Mouse (Mus musculus): ENCODE measurements around the gene Myo1d. TPM values are rescaled to one million over a fixed set of nuclear protein-coding genes. Genes with fewer than 3 reads are reported as not detected.
A peak's percentile ranks its signal among the peaks of the same experiment; 100 is the strongest.

Myo1d gene
- polyA plus RNA-seq, 1 experiment from 2014 or later = 2.1 TPM

GRCm38 (mm10) chr11:80505581-80505980 is 274.2 kb downstream of the Myo1d start:
- ATAC-seq (ENCODE audit: low FRiP score) (no peak), DNase-seq (ENCODE audit: low spot score, missing footprints) (no peak)
- H3K27ac ChIP-seq (ENCODE audit: low read depth, low read length) = 0 out of 2 replicates have a peak overlapping the region, but pooled peaks have one; percentile 5
- no peak overlapping the region for H3K9ac ChIP-seq (ENCODE audit: low read length)
- no peaks in the 10 kb centered on the region for H3K9me3 ChIP-seq (ENCODE audit: control insufficient read depth, low read length)
- no peak overlapping the region for H3K4me2 ChIP-seq
- H3K4me3 ChIP-seq (ENCODE audit: low read depth, low read length) = no peak overlapping the region
- H3K36me3 ChIP-seq (ENCODE audit: control insufficient read depth, insufficient read depth, low read length) = no peaks in the 10 kb centered on the region
- WGBS = 91% methylated on average over 3 of the region's 3 CpGs
- peaks cover 35% of the 10 kb centered on the region for H3K4me1 ChIP-seq (ENCODE audit: control insufficient read depth, insufficient read depth, low read length)
- H3K27me3 ChIP-seq (ENCODE audit: control insufficient read depth, insufficient read depth, low read length) = no peaks in the 10 kb centered on the region

GRCm38 (mm10) chr11:80504519-80505385 is 275.1 kb downstream of the Myo1d start:
- no peaks in the 10 kb centered on the region for H3K9me3 ChIP-seq (ENCODE audit: control insufficient read depth, low read length)
- no peak overlapping the region for H3K4me3 ChIP-seq (ENCODE audit: low read depth, low read length)
- ATAC-seq (ENCODE audit: low FRiP score) (peak; percentile 25), DNase-seq (ENCODE audit: low spot score, missing footprints) (no peak)
- no peaks in the 10 kb centered on the region for H3K36me3 ChIP-seq (ENCODE audit: control insufficient read depth, insufficient read depth, low read length)
- peaks cover 35% of the 10 kb centered on the region for H3K4me1 ChIP-seq (ENCODE audit: control insufficient read depth, insufficient read depth, low read length)
- peak overlapping the region; percentile 32; the same call in 1 of the 2 replicates for H3K4me2 ChIP-seq
- H3K27ac ChIP-seq (ENCODE audit: low read depth, low read length) = peak overlapping the region; percentile 97
- peak overlapping the region; percentile 9 for H3K9ac ChIP-seq (ENCODE audit: low read length)
- H3K27me3 ChIP-seq (ENCODE audit: control insufficient read depth, insufficient read depth, low read length) = no peaks in the 10 kb centered on the region
- WGBS = 49% methylated on average over 6 of the region's 6 CpGs

GRCm38 (mm10) chr11:80503726-80504452 is 275.9 kb downstream of the Myo1d start:
- DNase-seq (ENCODE audit: low spot score, missing footprints) (peak; percentile 97), ATAC-seq (ENCODE audit: low FRiP score) (peak; percentile 93)
- 12% methylated on average over 13 of the region's 13 CpGs for WGBS
- Histone ChIP-seq H3K4me3 (ENCODE audit: low read depth, low read length) (no peak overlapping the region), H3K27me3 (ENCODE audit: control insufficient read depth, insufficient read depth, low read length) (no peaks in the 10 kb centered on the region), H3K27ac (ENCODE audit: low read depth, low read length) (peak overlapping the region; percentile 97), H3K4me2 (peak overlapping the region; percentile 32), H3K9me3 (ENCODE audit: control insufficient read depth, low read length) (no peaks in the 10 kb centered on the region), H3K4me1 (ENCODE audit: control insufficient read depth, insufficient read depth, low read length) (peaks cover 39% of the 10 kb centered on the region), H3K9ac (ENCODE audit: low read length) (peak overlapping the region; percentile 60), H3K36me3 (ENCODE audit: control insufficient read depth, insufficient read depth, low read length) (no peaks in the 10 kb centered on the region)

- H3K9me3 ChIP-seq (ENCODE audit: control insufficient read depth, low read length) = no peaks in the 10 kb centered on the region
- H3K36me3 ChIP-seq (ENCODE audit: control insufficient read depth, insufficient read depth, low read length) = no peaks in the 10 kb centered on the region
- peaks cover 37% of the 10 kb centered on the region for H3K4me1 ChIP-seq (ENCODE audit: control insufficient read depth, insufficient read depth, low read length)
- H3K9ac ChIP-seq (ENCODE audit: low read length) = peak overlapping the region; percentile 60
- peak overlapping the region; percentile 97 for H3K27ac ChIP-seq (ENCODE audit: low read depth, low read length)
- DNase-seq (ENCODE audit: low spot score, missing footprints) (peak; percentile 94), ATAC-seq (ENCODE audit: low FRiP score) (no peak)
- 68% methylated on average over 6 of the region's 6 CpGs for WGBS
- H3K4me2 ChIP-seq = no peak overlapping the region
- no peak overlapping the region for H3K4me3 ChIP-seq (ENCODE audit: low read depth, low read length)
- no peaks in the 10 kb centered on the region for H3K27me3 ChIP-seq (ENCODE audit: control insufficient read depth, insufficient read depth, low read length)
These were observed 276.5 kb downstream of the Myo1d start for GRCm38 (mm10) chr11:80503281-80503680.

- H3K9me3 ChIP-seq (ENCODE audit: control insufficient read depth, low read length) = no peaks in the 10 kb centered on the region
- no peak overlapping the region for H3K4me3 ChIP-seq (ENCODE audit: low read depth, low read length)
- peaks cover 24% of the 10 kb centered on the region for H3K4me1 ChIP-seq (ENCODE audit: control insufficient read depth, insufficient read depth, low read length)
- H3K4me2 ChIP-seq = no peak overlapping the region
- no peaks in the 10 kb centered on the region for H3K27me3 ChIP-seq (ENCODE audit: control insufficient read depth, insufficient read depth, low read length)
- H3K27ac ChIP-seq (ENCODE audit: low read depth, low read length) = no peak overlapping the region
- no peak overlapping the region for H3K9ac ChIP-seq (ENCODE audit: low read length)
- no peaks in the 10 kb centered on the region for H3K36me3 ChIP-seq (ENCODE audit: control insufficient read depth, insufficient read depth, low read length)
- WGBS = 82% methylated on average over 4 of the region's 4 CpGs
- no peak for DNase-seq (ENCODE audit: low spot score, missing footprints)
- no peak for ATAC-seq (ENCODE audit: low FRiP score)
These were observed 280.3 kb downstream of the Myo1d start for GRCm38 (mm10) chr11:80499550-80499952.

GRCm38 (mm10) chr11:80498328-80499070 is 281.3 kb downstream of the Myo1d start:
- Histone ChIP-seq H3K36me3 (ENCODE audit: control insufficient read depth, insufficient read depth, low read length) (no peaks in the 10 kb centered on the region), H3K9ac (ENCODE audit: low read length) (no peak overlapping the region), H3K4me3 (ENCODE audit: low read depth, low read length) (no peak overlapping the region), H3K4me1 (ENCODE audit: control insufficient read depth, insufficient read depth, low read length) (peaks cover 14% of the 10 kb centered on the region), H3K27me3 (ENCODE audit: control insufficient read depth, insufficient read depth, low read length) (no peaks in the 10 kb centered on the region), H3K27ac (ENCODE audit: low read depth, low read length) (no peak overlapping the region), H3K9me3 (ENCODE audit: control insufficient read depth, low read length) (no peaks in the 10 kb centered on the region), H3K4me2 (no peak overlapping the region)
- 75% methylated on average over 11 of the region's 11 CpGs for WGBS
- ATAC-seq (ENCODE audit: low FRiP score) (no peak), DNase-seq (ENCODE audit: low spot score, missing footprints) (no peak)

- ATAC-seq (ENCODE audit: low FRiP score) (no peak), DNase-seq (ENCODE audit: low spot score, missing footprints) (no peak)
- H3K4me1 ChIP-seq (ENCODE audit: control insufficient read depth, insufficient read depth, low read length) = peaks cover 10% of the 10 kb centered on the region; the same call in 1 of the 2 replicates
- no peaks in the 10 kb centered on the region for H3K9me3 ChIP-seq (ENCODE audit: control insufficient read depth, low read length)
- no peak overlapping the region for H3K27ac ChIP-seq (ENCODE audit: low read depth, low read length)
- WGBS = 88% methylated on average over 10 of the region's 10 CpGs
- H3K27me3 ChIP-seq (ENCODE audit: control insufficient read depth, insufficient read depth, low read length) = no peaks in the 10 kb centered on the region
- no peaks in the 10 kb centered on the region for H3K36me3 ChIP-seq (ENCODE audit: control insufficient read depth, insufficient read depth, low read length)
- no peak overlapping the region for H3K9ac ChIP-seq (ENCODE audit: low read length)
- H3K4me2 ChIP-seq = no peak overlapping the region
- no peak overlapping the region for H3K4me3 ChIP-seq (ENCODE audit: low read depth, low read length)
These were observed 282.5 kb downstream of the Myo1d start for GRCm38 (mm10) chr11:80497225-80497919.

- H3K4me2 ChIP-seq = no peak overlapping the region
- H3K9me3 ChIP-seq (ENCODE audit: control insufficient read depth, low read length) = no peaks in the 10 kb centered on the region
- ATAC-seq (ENCODE audit: low FRiP score) (no peak), DNase-seq (ENCODE audit: low spot score, missing footprints) (no peak)
- no peaks in the 10 kb centered on the region for H3K36me3 ChIP-seq (ENCODE audit: control insufficient read depth, insufficient read depth, low read length)
- no peak overlapping the region for H3K27ac ChIP-seq (ENCODE audit: low read depth, low read length)
- H3K4me1 ChIP-seq (ENCODE audit: control insufficient read depth, insufficient read depth, low read length) = peaks cover 10% of the 10 kb centered on the region; the same call in 1 of the 2 replicates
- H3K27me3 ChIP-seq (ENCODE audit: control insufficient read depth, insufficient read depth, low read length) = no peaks in the 10 kb centered on the region
- WGBS = 90% methylated on average over 1 of the region's 1 CpGs
- H3K9ac ChIP-seq (ENCODE audit: low read length) = no peak overlapping the region
- H3K4me3 ChIP-seq (ENCODE audit: low read depth, low read length) = no peak overlapping the region
These were observed 283.2 kb downstream of the Myo1d start for GRCm38 (mm10) chr11:80496640-80497039.
